Mouse (Mus musculus): ENCODE results near the gene Gm20498. TPM values are rescaled to one million over a fixed set of nuclear protein-coding genes. Genes with fewer than 3 reads are reported as not detected.

Gm20498 gene
- total RNA-seq, 2 experiments from 2014 or later: 7.9 to 33.1 TPM

- ATAC-seq (replicated peaks; ENCODE audit: poor library complexity, severe bottlenecking): no peak
Measured at GRCm38 (mm10) chr12:81333841-81334240, 198.9 kb downstream of the Gm20498 start.

- no peak for ATAC-seq (replicated peaks; ENCODE audit: poor library complexity, severe bottlenecking)
Measured at GRCm38 (mm10) chr12:81332875-81333421, 199.8 kb downstream of the Gm20498 start, which contains the start of gene Slc8a3. Gene Slc8a3, minus strand, starts transcription at chr12:81333180.

GRCm38 (mm10) chr12:81331937-81332874 is 200.5 kb downstream of the Gm20498 start:
- ATAC-seq (replicated peaks; ENCODE audit: poor library complexity, severe bottlenecking): no peak

GRCm38 (mm10) chr12:81331046-81331638 is 201.6 kb downstream of the Gm20498 start:
- ATAC-seq (replicated peaks; ENCODE audit: poor library complexity, severe bottlenecking): no peak

- ATAC-seq (replicated peaks; ENCODE audit: poor library complexity, severe bottlenecking): no peak
Measured at GRCm38 (mm10) chr12:81324991-81325390, 207.7 kb downstream of the Gm20498 start.

- ATAC-seq (replicated peaks; ENCODE audit: poor library complexity, severe bottlenecking): no peak
Measured at GRCm38 (mm10) chr12:81324116-81324515, 208.6 kb downstream of the Gm20498 start.

GRCm38 (mm10) chr12:81321021-81321420 is 211.7 kb downstream of the Gm20498 start:
- no peak for ATAC-seq (replicated peaks; ENCODE audit: poor library complexity, severe bottlenecking)

GRCm38 (mm10) chr12:81317811-81318210 is 214.9 kb downstream of the Gm20498 start:
- no peak for ATAC-seq (replicated peaks; ENCODE audit: poor library complexity, severe bottlenecking)

GRCm38 (mm10) chr12:81315953-81316352 is 216.8 kb downstream of the Gm20498 start:
- ATAC-seq (replicated peaks; ENCODE audit: poor library complexity, severe bottlenecking): no peak

Other genes with a start within 250 kb of the Gm20498 start
- gene Slc8a3, start 199.7 kb downstream of the Gm20498 start, total RNA-seq (2014; fragmentation: Nextera tagmentation): not detected in 2 replicates
- gene Slc8a3, start 199.7 kb downstream of the Gm20498 start, total RNA-seq (2017): not detected in 2 replicates
- gene Gm4787, start 153.4 kb downstream of the Gm20498 start, total RNA-seq (2014; fragmentation: Nextera tagmentation): 0.80 and 2.6 TPM in 2 replicates
- gene Gm4787, start 153.4 kb downstream of the Gm20498 start, total RNA-seq (2017): 0.43 TPM in 1 of 2 replicates, not detected in the other
- gene Adam4, start 111.0 kb downstream of the Gm20498 start, total RNA-seq (2014; fragmentation: Nextera tagmentation): 4.1 and 7.5 TPM in 2 replicates
- 1.2 and 1.7 TPM in 2 replicates for gene Adam4, start 111.0 kb downstream of the Gm20498 start, total RNA-seq (2017)
- 80.9 and 149 TPM in 2 replicates for gene Cox16, start 47.8 kb downstream of the Gm20498 start, total RNA-seq (2014; fragmentation: Nextera tagmentation)
- 137 and 190 TPM in 2 replicates for gene Cox16, start 47.8 kb downstream of the Gm20498 start, total RNA-seq (2017)
- 26.1 and 41.5 TPM in 2 replicates for gene Synj2bp, start within 50 bp of the Gm20498 start, total RNA-seq (2014; fragmentation: Nextera tagmentation)
- 35.6 and 46.6 TPM in 2 replicates for gene Synj2bp, start within 50 bp of the Gm20498 start, total RNA-seq (2017)
- not detected in 2 replicates for gene Adam21, start 35.6 kb upstream of the Gm20498 start, total RNA-seq (2014; fragmentation: Nextera tagmentation)
- not detected in 2 replicates for gene Adam21, start 35.6 kb upstream of the Gm20498 start, total RNA-seq (2017)
- 27.8 and 41.4 TPM in 2 replicates for gene Med6, start 62.1 kb upstream of the Gm20498 start, total RNA-seq (2014; fragmentation: Nextera tagmentation)
- 67.2 and 71.7 TPM in 2 replicates for gene Med6, start 62.1 kb upstream of the Gm20498 start, total RNA-seq (2017)
- not detected in 2 replicates for gene Ttc9, start 98.3 kb upstream of the Gm20498 start, total RNA-seq (2014; fragmentation: Nextera tagmentation)
- not detected in 2 replicates for gene Ttc9, start 98.3 kb upstream of the Gm20498 start, total RNA-seq (2017)
- 1.2 TPM in 1 of 2 replicates, not detected in the other for gene Map3k9, start 248.3 kb upstream of the Gm20498 start, total RNA-seq (2014; fragmentation: Nextera tagmentation)
- 0.72 and 0.73 TPM in 2 replicates for gene Map3k9, start 248.3 kb upstream of the Gm20498 start, total RNA-seq (2017)